Mouse (Mus musculus): ENCODE results near the gene Rbm38. TPM values are rescaled to one million over a fixed set of nuclear protein-coding genes. Genes with fewer than 3 reads are reported as not detected.

Gene Rbm38
- polyA plus RNA-seq, 1 experiment = 6.8 TPM

DNA sequence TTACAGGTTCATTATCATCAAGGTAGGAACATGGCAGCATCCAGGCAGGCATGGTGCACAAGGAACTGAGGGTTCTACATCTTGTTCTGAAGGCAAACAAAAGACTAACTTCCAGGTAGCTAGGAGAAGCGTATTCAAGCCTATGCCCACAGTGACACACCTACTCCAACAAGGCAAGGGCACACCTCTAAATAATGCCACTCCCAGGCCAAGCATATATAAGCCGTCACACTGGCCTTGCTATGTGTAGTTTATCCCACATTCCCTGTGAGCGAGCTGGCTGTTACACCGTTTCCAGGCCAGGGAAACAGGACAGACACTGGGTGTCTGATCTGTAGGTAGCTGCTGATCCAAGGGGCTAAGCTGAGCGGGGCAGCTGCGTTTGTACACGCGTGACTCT, 8.9 kb upstream of the Rbm38 start:
- DNase-seq (ENCODE audit: extremely low spot score in 1 of 2, low spot score in 1 of 2) = no peak

DNA sequence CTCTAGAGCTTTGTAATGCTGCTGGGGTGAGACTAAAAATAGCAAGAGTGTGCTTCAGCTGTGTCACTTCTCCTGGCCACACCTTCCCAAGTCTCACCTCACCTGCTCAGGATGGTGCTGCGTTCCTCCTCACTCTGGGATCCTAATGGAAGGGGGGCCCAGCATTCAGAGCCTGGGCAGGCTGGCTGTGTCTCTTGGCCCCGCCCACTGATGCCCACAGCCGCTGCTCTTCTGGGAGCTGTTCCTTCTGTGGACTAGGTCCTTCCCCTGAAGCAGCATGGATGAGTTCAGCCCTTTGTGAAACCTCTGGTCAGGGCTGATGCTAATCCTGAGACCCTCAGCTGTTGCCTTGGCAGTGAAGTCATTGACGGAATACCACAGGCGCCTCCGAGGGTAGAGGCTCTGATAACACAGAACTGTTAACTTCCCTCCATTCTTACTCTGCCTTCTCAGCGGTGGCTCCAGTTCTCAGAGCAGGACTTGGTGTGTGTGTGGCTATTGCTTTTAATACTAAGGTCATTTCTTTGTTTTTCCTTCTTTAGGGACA, 5.5 kb upstream of the Rbm38 start:
- no peak for DNase-seq (ENCODE audit: extremely low spot score in 1 of 2, low spot score in 1 of 2)

DNA sequence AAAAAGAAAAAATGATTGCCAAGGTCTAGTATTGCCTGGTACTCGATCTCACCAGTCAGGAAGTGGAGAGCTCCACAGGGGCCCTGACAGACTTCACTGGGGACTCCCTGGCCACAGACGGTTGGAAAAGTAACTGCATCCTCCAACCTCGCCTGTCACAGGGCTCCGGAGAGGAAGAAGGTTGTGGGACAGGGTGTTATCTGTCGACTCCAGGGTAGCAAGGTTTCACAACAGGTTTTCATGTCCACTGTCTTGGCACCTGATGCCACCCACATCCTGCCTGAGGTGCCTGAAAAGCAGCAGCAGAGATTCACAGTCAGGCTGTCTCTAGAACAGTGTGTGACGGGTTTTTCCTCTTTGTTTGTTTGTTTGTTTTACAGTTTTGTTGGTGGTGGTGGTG, 2.4 kb upstream of the Rbm38 start:
- no peak for DNase-seq (ENCODE audit: extremely low spot score in 1 of 2, low spot score in 1 of 2)

DNA sequence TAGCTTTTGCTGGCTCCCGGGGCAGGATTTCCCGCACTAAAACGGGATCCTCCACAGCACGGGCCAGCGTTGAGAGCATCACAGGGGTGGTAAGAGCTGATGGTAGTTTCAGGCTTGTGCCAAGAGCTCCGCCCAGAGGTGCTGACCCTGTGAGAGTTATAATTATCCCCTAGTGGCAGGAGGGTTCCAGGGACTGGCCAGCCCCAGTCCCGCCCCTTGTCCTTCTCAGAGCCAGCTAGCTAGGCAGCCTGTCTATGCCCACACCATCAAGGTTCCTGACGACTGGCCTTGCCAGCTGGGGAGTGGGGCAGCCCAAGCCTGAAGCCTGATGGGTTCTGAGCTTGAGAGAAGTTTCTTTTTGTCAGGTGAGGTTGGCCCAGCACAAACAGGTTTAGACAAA, 1.7 kb upstream of the Rbm38 start:
- DNase-seq (ENCODE audit: extremely low spot score in 1 of 2, low spot score in 1 of 2) = no peak

- DNase-seq (ENCODE audit: extremely low spot score in 1 of 2, low spot score in 1 of 2) = no peak
Measured at GRCm38 (mm10) chr2:173019322-173019721, 976 bp upstream of the Rbm38 start.

- DNase-seq (ENCODE audit: extremely low spot score in 1 of 2, low spot score in 1 of 2) = peak; percentile 69 to 81
Measured at GRCm38 (mm10) chr2:173019790-173020189, 508 bp upstream of the Rbm38 start.

- peak; percentile 74 to 93 for DNase-seq (ENCODE audit: extremely low spot score in 1 of 2, low spot score in 1 of 2)
Measured at GRCm38 (mm10) chr2:173021633-173022055, 1.3 kb downstream of the Rbm38 start.

- DNase-seq (ENCODE audit: extremely low spot score in 1 of 2, low spot score in 1 of 2) = no peak
Measured at GRCm38 (mm10) chr2:173022056-173022681, 1.9 kb downstream of the Rbm38 start.

DNA sequence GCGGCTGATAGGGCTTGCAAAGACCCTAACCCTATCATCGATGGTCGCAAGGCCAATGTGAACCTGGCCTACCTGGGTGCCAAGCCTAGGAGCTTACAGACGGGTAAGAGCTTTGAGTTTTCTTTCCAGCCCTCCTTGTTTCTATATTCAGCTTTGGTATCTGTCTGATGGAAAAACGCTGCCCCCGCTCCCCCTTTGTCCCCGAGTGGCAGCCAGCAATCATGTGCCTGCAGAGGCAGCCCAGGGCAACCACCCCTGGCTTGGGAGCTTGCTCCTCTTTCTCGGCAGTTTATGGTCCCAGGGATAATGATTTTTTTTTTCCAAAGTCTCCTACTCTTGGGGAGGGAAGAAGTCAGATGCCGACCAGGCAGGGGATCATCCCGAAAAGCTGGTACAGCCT, 2.5 kb downstream of the Rbm38 start:
- no peak for DNase-seq (ENCODE audit: extremely low spot score in 1 of 2, low spot score in 1 of 2)

DNA sequence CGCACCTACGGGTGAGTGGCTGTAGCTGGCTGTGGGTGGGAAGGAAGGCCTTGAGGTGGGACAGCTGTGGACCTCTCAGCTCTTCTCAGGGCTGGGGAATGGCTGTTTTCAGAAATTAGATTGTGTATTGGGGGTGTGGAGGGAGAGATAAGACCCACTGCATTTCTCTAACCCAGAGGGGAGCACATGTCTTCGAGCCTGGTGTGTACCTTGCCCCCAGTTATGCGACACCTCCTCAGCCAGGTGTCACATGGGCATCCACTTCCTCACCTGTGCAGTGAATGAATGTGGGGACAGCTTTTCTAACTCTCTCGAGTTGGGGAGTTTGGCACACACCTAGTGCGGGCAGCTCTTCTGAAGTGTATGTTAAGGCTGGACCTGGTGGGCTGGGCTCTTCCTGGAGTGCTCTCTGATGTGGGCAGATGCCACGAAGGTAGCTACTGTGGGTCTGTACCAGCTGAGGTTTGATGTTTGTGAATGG, 3.1 kb downstream of the Rbm38 start:
- DNase-seq (ENCODE audit: extremely low spot score in 1 of 2, low spot score in 1 of 2) = no peak

- no peak for DNase-seq (ENCODE audit: extremely low spot score in 1 of 2, low spot score in 1 of 2)
Measured at GRCm38 (mm10) chr2:173023966-173024365, 3.7 kb downstream of the Rbm38 start.

GRCm38 (mm10) chr2:173024392-173024791, 4.1 kb downstream of the Rbm38 start:
- no peak for DNase-seq (ENCODE audit: extremely low spot score in 1 of 2, low spot score in 1 of 2)

DNA sequence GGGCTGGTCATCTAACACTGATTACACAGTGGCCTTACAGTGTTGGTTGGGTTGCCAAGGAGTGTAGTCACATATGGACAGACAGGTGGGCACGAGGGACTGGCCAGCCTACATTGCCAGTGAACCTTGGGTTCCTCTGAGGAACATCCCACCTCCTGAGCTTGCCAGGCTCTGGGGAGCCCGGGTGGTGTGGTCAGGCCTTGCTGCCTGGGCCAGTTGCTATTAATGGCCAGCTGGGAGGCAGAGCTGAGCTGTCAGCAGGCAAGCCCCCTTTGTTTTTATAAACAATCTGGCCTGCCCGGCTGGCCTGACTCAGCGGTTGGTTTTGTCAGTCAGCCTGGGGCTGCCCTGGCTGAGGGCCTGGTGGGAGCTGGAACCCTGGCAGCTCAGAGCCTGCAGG, 4.6 kb downstream of the Rbm38 start:
- no peak for DNase-seq (ENCODE audit: extremely low spot score in 1 of 2, low spot score in 1 of 2)

DNA sequence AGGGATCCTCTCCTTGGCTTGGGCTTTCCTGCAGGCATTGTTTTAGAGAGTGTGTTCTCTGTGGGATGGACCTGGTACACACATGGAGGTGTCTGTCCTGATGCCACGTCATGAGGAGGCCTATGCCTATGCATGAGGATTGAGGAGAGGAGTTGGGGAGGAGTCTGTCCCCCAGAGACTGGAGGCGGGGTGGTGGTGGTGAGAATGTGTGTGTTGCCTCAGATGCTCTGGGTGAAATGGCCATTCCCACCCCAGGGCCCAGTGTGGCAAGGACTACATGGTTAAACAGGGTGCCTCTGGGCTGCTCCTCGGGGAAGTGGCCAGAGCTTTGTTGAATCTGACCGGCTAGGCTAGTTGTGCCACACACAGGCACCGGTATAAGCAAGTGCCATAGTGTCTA, 6.0 kb downstream of the Rbm38 start:
- DNase-seq (ENCODE audit: extremely low spot score in 1 of 2, low spot score in 1 of 2) = no peak

DNA sequence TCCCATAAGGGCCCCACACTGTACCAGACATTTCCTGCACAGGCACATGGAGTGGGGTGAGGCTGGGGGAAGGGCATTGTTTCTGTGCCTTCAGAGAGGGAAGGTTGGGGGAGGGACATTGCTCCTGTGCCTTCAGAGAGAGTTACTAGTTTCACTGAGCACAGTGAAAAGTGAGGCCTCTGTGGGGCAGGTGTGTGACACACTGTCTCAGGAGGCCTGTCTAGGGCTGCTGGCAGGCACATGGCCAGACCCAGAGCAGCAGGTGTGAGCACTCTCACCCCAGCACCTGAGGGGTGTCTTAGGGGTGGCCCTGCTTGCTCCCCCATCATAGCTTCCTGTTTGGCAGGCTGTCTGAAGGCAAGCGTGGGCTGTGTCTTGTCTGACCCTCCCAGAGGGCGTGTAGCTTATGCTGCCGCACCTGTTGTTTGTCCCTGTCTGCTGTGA, 6.4 kb downstream of the Rbm38 start:
- DNase-seq (ENCODE audit: extremely low spot score in 1 of 2, low spot score in 1 of 2) = no peak

- DNase-seq (ENCODE audit: extremely low spot score in 1 of 2, low spot score in 1 of 2) = no peak
Measured at GRCm38 (mm10) chr2:173027169-173027823, 7.0 kb downstream of the Rbm38 start.

- no peak for DNase-seq (ENCODE audit: extremely low spot score in 1 of 2, low spot score in 1 of 2)
Measured at GRCm38 (mm10) chr2:173027824-173028495, 7.7 kb downstream of the Rbm38 start.

GRCm38 (mm10) chr2:173028508-173029031, 8.3 kb downstream of the Rbm38 start:
- DNase-seq (ENCODE audit: extremely low spot score in 1 of 2, low spot score in 1 of 2) = no peak

- DNase-seq (ENCODE audit: extremely low spot score in 1 of 2, low spot score in 1 of 2) = no peak
Measured at GRCm38 (mm10) chr2:173030591-173031338, 10.5 kb downstream of the Rbm38 start.

- DNase-seq (ENCODE audit: extremely low spot score in 1 of 2, low spot score in 1 of 2) = no peak
Measured at GRCm38 (mm10) chr2:173033531-173033930, 13.2 kb downstream of the Rbm38 start.
